Mouse (Mus musculus): ENCODE results near the gene Gzmf. TPM values are rescaled to one million over a fixed set of nuclear protein-coding genes. Genes with fewer than 3 reads are reported as not detected.
"Not testable (repeated sequence)": the region's sequence is repeated elsewhere in the genome, so short reads cannot be mapped to it uniquely, and the experiment has no call there.

Gzmf gene
- polyA plus RNA-seq (2012; rRNA removed): not detected in 2 replicates

DNA sequence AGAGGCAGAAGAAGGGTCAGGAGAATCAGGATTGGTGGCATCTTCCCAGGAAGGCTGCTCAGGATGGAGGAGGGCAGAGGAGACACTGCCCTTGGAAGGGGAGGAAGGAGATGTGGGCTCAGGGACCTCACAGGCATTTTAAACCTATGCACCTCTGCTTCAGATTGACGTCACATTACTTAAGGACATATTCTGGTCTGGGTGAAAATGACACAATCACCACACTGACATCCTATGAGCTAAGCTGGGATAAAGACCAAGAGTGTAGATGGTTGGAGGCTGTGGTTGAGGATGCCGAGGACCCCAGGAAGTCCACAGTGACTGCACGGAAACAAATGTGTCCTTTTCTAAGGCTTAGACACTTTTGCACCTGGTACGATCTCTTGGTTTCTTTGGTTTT is at the start of gene Gzmf:
TSS of gene Gzmf (minus strand) at position 101 of the 400 bp plus-strand sequence.
- H3K4me3 ChIP-seq (replicated peaks; ENCODE audit: extremely low read depth, low read depth, low read length): no peak within 1 kb of the TSS
- H3K4me1 ChIP-seq (ENCODE audit: control insufficient read depth, insufficient read depth, low read length): no peaks in the 10 kb centered on the region
- no peak for DNase-seq
- 83% methylated on average over 4 of the region's 4 CpGs for WGBS
- TF ChIP-seq CTCF (IDR thresholded peaks at IDR 0.05; ENCODE audit: insufficient read depth, low read length) (no peak), POLR2A (IDR thresholded peaks at IDR 0.05; ENCODE audit: borderline replicate concordance, extremely low read depth, low read depth, low read length) (no peak)

DNA sequence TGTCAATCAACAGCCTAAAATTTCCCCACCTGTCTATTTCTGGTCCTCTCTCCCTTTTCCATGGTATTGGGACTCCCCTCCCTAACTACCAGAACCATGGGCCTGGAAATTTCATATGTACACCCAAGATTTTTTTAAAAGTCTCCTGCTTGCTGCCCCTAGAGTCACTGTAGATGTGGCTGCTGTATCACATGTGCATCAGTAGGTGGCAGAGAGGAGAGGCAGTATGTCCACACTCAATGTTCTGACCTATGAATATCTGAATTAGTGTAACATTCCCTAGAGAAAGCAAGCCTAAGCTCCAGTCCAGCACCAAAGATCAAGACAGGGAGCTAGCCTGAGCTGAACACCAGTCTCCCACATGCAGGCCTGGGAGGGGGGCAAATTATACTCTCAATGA is 29.2 kb upstream of the Gzmf start:
- DNase-seq: no peak
- H3K4me1 ChIP-seq (ENCODE audit: control insufficient read depth, insufficient read depth, low read length): no peaks in the 10 kb centered on the region
- TF ChIP-seq CTCF (IDR thresholded peaks at IDR 0.05; ENCODE audit: insufficient read depth, low read length) (no peak), POLR2A (IDR thresholded peaks at IDR 0.05; ENCODE audit: borderline replicate concordance, extremely low read depth, low read depth, low read length) (no peak)
- no peak overlapping the region for H3K4me3 ChIP-seq (replicated peaks; ENCODE audit: extremely low read depth, low read depth, low read length)

DNA sequence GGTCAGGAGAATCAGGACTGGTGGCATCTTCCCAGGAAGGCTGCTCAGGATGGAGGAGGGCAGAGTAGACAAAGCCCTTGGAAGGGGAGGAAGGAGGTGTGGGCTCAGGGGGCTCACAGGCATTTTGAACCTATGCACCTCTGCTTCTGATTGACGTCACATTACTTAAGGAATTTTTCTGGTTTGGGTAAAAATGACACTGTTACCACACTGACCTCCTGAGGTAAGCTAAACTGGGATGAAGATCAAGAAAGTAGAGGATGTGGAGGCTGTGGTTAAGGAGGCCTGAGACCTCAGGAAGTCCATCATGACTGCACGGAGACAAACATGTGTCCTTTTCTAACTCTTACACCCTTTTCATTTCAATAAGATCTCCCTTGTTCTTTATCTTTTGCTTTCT is 23.3 kb upstream of the Gzmf start, which contains the start of gene Gzmc:
TSS of gene Gzmc (minus strand) at position 101 of the 400 bp plus-strand sequence.
- DNase-seq: no peak
- WGBS: 62% methylated on average over 2 of the region's 2 CpGs
- H3K4me1 ChIP-seq (ENCODE audit: control insufficient read depth, insufficient read depth, low read length): no peaks in the 10 kb centered on the region
- TF ChIP-seq POLR2A (IDR thresholded peaks at IDR 0.05; ENCODE audit: borderline replicate concordance, extremely low read depth, low read depth, low read length): no peak
- no peak for TF ChIP-seq CTCF (IDR thresholded peaks at IDR 0.05; ENCODE audit: insufficient read depth, low read length)
- H3K4me3 ChIP-seq (replicated peaks; ENCODE audit: extremely low read depth, low read depth, low read length): no peak within 1 kb of the TSS

DNA sequence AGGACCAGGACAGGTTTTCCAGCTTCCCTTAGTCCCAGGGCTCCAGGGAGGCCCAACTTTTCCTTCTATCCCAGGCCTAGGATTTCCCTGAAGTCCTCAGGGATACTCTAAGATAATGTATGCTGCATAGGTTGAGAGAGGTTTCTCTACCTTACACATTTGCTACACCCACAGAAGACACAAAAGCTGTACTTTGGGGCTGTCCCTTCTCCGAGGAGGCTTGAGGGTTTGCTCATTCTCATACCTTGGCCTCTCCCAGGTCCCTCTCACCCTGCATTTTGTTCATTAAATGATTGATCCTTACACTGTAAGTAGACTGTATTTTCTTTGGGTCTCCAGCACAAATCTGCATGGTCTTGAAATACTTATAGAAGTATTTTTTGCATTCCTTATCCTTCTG is 5.6 kb downstream of the Gzmf start:
- 78% methylated on average over 1 of the region's 1 CpGs for WGBS
- Histone ChIP-seq H3K4me1 (ENCODE audit: control insufficient read depth, insufficient read depth, low read length) (no peaks in the 10 kb centered on the region), H3K4me3 (replicated peaks; ENCODE audit: extremely low read depth, low read depth, low read length) (no peak overlapping the region)
- no peak for DNase-seq
- no peak for TF ChIP-seq CTCF (IDR thresholded peaks at IDR 0.05; ENCODE audit: insufficient read depth, low read length)
- no peak for TF ChIP-seq POLR2A (IDR thresholded peaks at IDR 0.05; ENCODE audit: borderline replicate concordance, extremely low read depth, low read depth, low read length)

GRCm38 (mm10) chr14:56205021-56205420 is 6.2 kb downstream of the Gzmf start:
- H3K4me3 ChIP-seq (replicated peaks; ENCODE audit: extremely low read depth, low read depth, low read length); H3K4me1 ChIP-seq (ENCODE audit: control insufficient read depth, insufficient read depth, low read length); DNase-seq: not testable (repeated sequence)
- 30% methylated on average over 5 of the region's 5 CpGs for WGBS
- TF ChIP-seq CTCF (IDR thresholded peaks at IDR 0.05; ENCODE audit: insufficient read depth, low read length): peak; percentile 37

DNA sequence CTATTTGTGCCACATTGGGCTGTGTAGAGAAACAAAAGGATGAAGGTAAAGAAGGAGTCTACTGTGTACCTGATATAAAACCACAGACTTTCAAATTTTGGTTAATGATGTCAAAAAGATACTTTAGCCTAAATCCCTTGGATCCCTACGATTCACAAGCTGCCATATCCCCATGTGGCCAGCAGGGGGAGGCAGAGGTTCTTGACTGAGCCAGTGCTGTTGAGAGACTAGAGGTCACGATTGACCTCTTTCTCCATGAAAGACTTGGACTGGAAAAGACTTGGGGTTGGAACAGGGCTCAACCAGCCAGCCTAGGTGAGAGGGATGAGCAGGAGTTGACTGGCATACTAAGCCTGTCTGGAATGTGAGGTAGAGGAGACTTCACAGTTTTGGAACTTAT is 7.2 kb downstream of the Gzmf start:
- WGBS: 8% methylated on average over 2 of the region's 2 CpGs
- Histone ChIP-seq H3K4me1 (ENCODE audit: control insufficient read depth, insufficient read depth, low read length) (no peaks in the 10 kb centered on the region), H3K4me3 (replicated peaks; ENCODE audit: extremely low read depth, low read depth, low read length) (no peak overlapping the region)
- DNase-seq: peak; percentile 50
- TF ChIP-seq CTCF (IDR thresholded peaks at IDR 0.05; ENCODE audit: insufficient read depth, low read length) (peak; percentile 88), POLR2A (IDR thresholded peaks at IDR 0.05; ENCODE audit: borderline replicate concordance, extremely low read depth, low read depth, low read length) (no peak)

DNA sequence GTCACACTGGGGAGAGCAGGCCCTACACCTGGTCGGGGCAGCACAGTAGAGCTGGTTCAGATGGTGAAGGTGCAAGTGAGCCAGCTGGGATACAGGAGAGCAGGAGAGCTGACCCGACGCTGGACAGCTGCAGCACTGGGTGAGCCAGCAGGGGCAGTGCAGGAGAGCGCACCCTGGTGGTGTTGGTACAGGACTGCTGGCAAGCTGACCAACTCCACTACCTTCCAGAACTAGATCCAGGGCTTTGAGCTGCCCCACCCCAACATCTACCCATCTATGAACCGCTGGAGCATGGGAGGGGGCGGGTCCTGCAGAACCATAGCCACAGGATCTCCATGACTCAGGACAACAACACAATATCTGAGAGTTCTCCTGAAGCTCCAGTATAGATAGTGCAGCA is 24.3 kb downstream of the Gzmf start:
- TF ChIP-seq POLR2A (IDR thresholded peaks at IDR 0.05; ENCODE audit: borderline replicate concordance, extremely low read depth, low read depth, low read length) (no peak), CTCF (IDR thresholded peaks at IDR 0.05; ENCODE audit: insufficient read depth, low read length) (0 out of 2 replicates have a peak, but pooled peaks have one; percentile 3)
- no peak for DNase-seq
- no peak overlapping the region for H3K4me3 ChIP-seq (replicated peaks; ENCODE audit: extremely low read depth, low read depth, low read length)
- 57% methylated on average over 6 of the region's 6 CpGs for WGBS
- H3K4me1 ChIP-seq (ENCODE audit: control insufficient read depth, insufficient read depth, low read length): no peaks in the 10 kb centered on the region

DNA sequence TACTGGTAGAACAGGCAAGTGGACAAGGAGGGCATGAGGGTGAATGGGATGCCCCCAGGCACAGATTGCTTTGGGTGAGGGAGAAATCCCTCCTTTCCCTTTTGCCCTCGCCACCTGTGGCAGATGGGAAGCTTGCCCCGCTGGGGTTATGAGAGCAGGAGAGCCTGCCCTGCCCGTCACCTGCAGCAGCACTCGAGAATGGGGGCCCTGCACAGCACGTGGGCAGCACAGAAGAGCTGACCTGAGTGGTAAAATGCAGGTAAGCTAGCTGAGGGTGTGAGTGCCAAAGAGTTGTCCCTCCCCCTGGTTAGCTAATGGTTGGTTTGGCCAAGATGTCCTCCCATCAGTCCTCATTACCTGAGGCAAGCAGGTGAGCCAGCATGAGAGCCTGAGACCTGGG is 24.7 kb downstream of the Gzmf start:
- TF ChIP-seq CTCF (IDR thresholded peaks at IDR 0.05; ENCODE audit: insufficient read depth, low read length): no peak
- TF ChIP-seq POLR2A (IDR thresholded peaks at IDR 0.05; ENCODE audit: borderline replicate concordance, extremely low read depth, low read depth, low read length): no peak
- Histone ChIP-seq H3K4me3 (replicated peaks; ENCODE audit: extremely low read depth, low read depth, low read length) (no peak overlapping the region), H3K4me1 (ENCODE audit: control insufficient read depth, insufficient read depth, low read length) (no peaks in the 10 kb centered on the region)
- WGBS: 64% methylated on average over 5 of the region's 5 CpGs
- DNase-seq: no peak

DNA sequence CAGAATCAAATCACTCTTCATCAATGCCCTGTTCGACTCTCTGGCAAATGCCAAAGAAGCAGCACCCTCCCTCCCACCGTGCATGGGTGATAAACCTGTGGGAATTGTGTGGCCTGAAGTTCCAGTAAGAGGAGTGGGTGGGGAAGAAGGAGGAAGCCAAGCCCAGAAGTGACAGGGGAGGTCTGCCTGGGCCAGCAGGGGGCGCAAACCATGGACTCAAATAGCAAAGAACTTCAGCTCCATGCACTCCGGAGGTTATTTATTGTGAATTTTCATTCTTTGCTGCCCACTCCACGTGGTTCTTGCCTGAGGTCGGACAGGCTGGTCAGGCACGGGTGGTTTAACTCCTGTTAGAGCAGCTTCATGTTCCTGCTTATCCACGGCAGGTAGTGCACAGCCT is 33.6 kb downstream of the Gzmf start:
- DNase-seq: peak; percentile 16
- not testable (repeated sequence) for H3K4me1 ChIP-seq (ENCODE audit: control insufficient read depth, insufficient read depth, low read length); H3K4me3 ChIP-seq (replicated peaks; ENCODE audit: extremely low read depth, low read depth, low read length)
- 21% methylated on average over 8 of the region's 8 CpGs for WGBS
- TF ChIP-seq CTCF (IDR thresholded peaks at IDR 0.05; ENCODE audit: insufficient read depth, low read length): peak; percentile 55

- TF ChIP-seq CTCF (IDR thresholded peaks at IDR 0.05; ENCODE audit: insufficient read depth, low read length) (no peak), POLR2A (IDR thresholded peaks at IDR 0.05; ENCODE audit: borderline replicate concordance, extremely low read depth, low read depth, low read length) (no peak)
- no peak for DNase-seq
- no peak within 1 kb of the TSS for H3K4me3 ChIP-seq (replicated peaks; ENCODE audit: extremely low read depth, low read depth, low read length)
- WGBS: 89% methylated on average over 5 of the region's 5 CpGs
- H3K4me1 ChIP-seq (ENCODE audit: control insufficient read depth, insufficient read depth, low read length): no peaks in the 10 kb centered on the region
These were observed 36.7 kb downstream of the Gzmf start, which contains the start of gene Gzmn for GRCm38 (mm10) chr14:56174499-56174898. Gene Gzmn (minus strand): TSS chr14:56174599.
